Mouse (Mus musculus) telencephalon, adult 2 months (tissue): ENCODE measurements around the gene Ednra.

Experiments
- DNase-seq: peaks from one replicate; pipeline ENCODE4 v3.0.0-alpha.2; 2011; ENCODE audit warnings: low read depth, low spot score

Gene Ednra

GRCm38 (mm10) chr8:77650646-77651190 is 73.5 kb downstream of the Ednra start:
- no peak for DNase-seq

DNA sequence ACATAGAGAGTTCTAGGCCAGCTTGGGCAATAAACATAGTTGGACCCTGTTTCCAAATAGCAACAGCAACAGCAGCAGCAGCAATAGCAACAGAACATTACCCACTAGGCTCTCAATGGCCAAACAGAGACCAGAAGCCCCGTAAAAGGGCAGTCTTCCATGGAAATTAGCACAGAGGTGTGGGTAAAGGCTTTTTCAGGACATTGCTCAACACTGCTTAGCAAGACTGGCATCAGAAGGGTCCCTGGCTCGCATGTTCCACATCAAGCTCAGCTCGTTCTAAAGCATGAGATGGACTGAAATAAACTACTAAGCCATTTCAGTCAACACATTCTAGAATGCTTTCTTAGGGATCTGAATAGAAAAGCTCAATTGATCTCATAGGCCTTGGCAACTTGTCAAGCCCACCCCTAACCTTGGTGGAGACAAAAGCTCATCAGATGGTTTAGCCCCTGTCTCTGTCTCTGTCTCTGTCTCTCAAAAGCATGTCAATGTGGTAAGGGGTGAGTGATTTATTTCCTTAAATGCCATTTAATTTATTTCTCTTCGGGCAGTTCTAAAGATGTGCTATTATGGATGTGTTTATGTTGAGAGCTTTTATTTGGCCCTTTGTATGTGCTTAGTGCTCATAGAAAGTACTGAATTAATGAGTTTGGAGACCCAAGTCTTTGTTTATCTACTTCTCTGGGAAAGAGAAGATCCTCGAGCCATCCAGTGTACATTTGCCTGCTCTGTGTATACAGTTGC is 84.0 kb downstream of the Ednra start:
- no peak for DNase-seq

DNA sequence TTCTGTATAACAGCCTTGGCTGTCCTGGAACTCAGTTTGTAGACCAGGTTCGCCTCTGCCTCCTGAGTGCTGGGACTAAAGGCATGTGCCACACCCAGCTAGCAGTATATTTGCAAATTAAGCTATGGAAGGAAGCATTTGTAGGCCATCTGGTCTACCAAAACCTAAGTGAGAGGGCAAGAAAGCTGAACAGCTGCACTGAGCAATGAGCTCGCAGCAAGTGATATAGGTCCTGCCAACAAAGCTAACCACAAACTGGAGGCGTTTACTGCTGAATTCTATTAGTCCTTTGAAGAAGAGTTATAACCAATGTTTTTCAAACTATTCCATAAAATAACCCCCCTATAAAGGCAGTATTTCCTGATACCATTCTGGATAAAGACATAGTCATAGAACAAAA is 86.7 kb downstream of the Ednra start:
- no peak for DNase-seq

GRCm38 (mm10) chr8:77634035-77634434 is 90.2 kb downstream of the Ednra start:
- no peak for DNase-seq

DNA sequence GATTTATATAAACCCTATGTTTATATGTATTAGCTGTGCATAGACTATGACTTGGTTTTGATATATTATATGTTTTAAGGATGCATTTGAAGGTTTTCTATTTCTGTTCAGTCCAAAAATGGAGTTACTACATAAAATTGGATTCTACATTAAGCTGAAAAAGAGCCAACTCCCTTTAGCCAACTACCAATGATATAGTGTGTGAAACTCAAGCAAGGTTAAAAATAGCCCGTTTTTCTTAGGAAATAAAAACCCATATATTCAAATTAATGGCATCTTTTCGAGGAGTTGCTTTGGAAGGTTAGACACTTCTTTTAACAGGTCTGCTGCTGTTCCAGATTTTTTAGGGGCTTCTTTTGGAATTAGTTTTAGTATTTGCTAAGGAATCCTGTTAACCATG is 91.1 kb downstream of the Ednra start:
- DNase-seq = no peak

GRCm38 (mm10) chr8:77630691-77631090 is 93.6 kb downstream of the Ednra start:
- no peak for DNase-seq

DNA sequence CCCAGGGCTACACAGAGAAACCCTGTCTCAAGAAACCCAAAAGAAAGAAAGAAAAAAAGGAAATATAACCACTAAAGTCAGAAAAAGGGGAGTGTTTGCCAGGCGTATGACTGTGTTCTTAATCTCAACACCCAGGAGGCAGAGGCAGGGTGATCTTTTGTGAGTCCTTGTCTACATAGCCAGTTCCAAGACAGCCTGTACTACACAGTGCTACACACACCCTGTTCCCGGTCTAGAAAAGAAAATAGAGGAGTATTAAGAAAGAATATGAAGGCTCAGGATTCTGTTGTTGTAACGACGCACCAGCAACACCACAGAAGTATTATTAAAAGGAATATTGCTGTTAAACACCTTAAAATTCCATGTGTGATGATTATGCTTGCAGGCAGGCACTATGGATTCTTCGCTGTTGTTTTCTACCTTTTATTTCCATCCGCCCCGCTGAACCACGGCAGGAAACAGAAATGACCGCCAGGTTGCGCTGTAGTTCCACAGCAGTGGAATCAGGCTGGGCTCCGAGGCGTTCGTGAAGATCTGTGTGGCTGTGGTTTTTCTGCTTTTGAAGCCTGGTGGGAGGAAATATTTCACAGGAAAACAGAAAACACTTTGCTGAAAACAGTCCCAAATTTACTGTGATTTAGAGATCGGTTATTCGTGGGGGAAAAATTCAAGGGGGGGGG is 94.3 kb downstream of the Ednra start:
- peak; percentile 34 for DNase-seq

DNA sequence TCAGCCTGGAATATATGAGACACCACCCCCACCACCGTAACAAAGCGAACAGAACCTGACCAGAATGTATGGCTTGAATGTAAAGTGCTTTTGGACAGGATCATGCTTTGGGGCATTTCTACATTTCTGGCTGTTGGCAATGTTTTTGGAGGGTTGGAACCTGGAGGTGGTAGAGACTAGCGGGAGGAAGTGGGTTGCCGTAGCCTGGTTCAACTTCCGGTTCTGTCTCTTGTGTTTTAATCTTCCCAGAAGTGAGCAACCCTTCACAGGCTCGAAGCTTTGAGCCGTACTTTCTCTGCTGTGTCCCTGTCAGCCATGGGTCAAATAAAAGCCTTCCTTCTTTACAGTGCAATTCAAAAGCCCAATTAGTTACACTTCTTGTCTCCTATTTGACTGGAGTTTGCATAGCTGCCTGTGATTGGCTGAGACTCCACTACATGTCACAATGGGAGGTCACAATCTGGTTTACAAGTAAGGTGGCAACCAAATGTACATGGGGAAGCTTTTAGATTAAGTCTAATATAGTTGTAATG is 100.5 kb downstream of the Ednra start:
- DNase-seq = no peak

- DNase-seq = no peak
These were observed 106.3 kb downstream of the Ednra start for GRCm38 (mm10) chr8:77617916-77618315.
